Mouse (Mus musculus) thymus, adult 2 months (tissue): ENCODE data around the gene Cerkl. TPM values are rescaled to one million over a fixed set of nuclear protein-coding genes. Genes with fewer than 3 reads are reported as not detected.

ENCODE experiments used
- DNase-seq: peaks from one replicate; pipeline ENCODE4 v3.0.0; 2021
- H3K27ac ChIP-seq: fragments of 200-500 bp; 2 replicates; pipeline ENCODE4 v1.5.1; 2012; ENCODE audit warnings: low read length, control low read depth; ENCODE audit not compliant: control insufficient read depth, insufficient read depth
- H3K27me3 ChIP-seq: fragments of 200-500 bp; 2 replicates; pipeline ENCODE4 v1.6.1; 2012; ENCODE audit warnings: mild to moderate bottlenecking, low read length, moderate library complexity, mixed read lengths; ENCODE audit not compliant: control insufficient read depth, insufficient read depth
- H3K36me3 ChIP-seq: fragments of 200-500 bp; 2 replicates; pipeline ENCODE4 v1.6.1; 2012; ENCODE audit warnings: mild to moderate bottlenecking, low read length, moderate library complexity; ENCODE audit not compliant: control insufficient read depth, insufficient read depth
- H3K4me1 ChIP-seq: fragments of 200-500 bp; replicated peaks from 2 replicates; pipeline ENCODE4 v1.6.1; 2012; ENCODE audit warnings: low read length; ENCODE audit not compliant: control insufficient read depth, insufficient read depth
- H3K4me3 ChIP-seq: fragments of 200-500 bp; 2 replicates; pipeline ENCODE4 v1.5.1; 2012; ENCODE audit warnings: mild to moderate bottlenecking, low read length, control low read depth, moderate library complexity; ENCODE audit not compliant: control insufficient read depth, insufficient read depth
- CTCF ChIP-seq: fragments of 200-500 bp; IDR thresholded peaks from 2 replicates; pipeline ENCODE4 v1.5.1; 2012; ENCODE audit warnings: mild to moderate bottlenecking, control low read depth, low read length, moderate library complexity, borderline replicate concordance; ENCODE audit not compliant: control insufficient read depth, poor library complexity, insufficient read depth; ENCODE audit errors: extremely low read depth
- POLR2A ChIP-seq: fragments of 200-500 bp; IDR thresholded peaks from 2 replicates; pipeline ENCODE4 v1.6.1; 2012; ENCODE audit warnings: mild to moderate bottlenecking, low read length, control low read depth, moderate library complexity; ENCODE audit not compliant: control insufficient read depth, poor library complexity, insufficient read depth; ENCODE audit errors: extremely low read depth
- WGBS: fragments of 180-500 bp; shearing (Covaris S2); methylation state at CpG from one replicate; pipeline ENCODE4 v1.1.7; 2018; 5-methylcytosine and 5-hydroxymethylcytosine counted together
- polyA plus RNA-seq: library from polyadenylated mRNA; depleted of rRNA; stranded (reverse); fragments of >200 nt; gene quantifications from 2 replicates; pipeline ENCODE4 v1.2.3, GENCODE M21; 2012; rRNA removed

The Cerkl gene
- polyA plus RNA-seq, 1 experiment = 1.6 TPM

GRCm38 (mm10) chr2:79307549-79307948 is 149.0 kb downstream of the Cerkl start:
- Histone ChIP-seq H3K4me1 (no peaks in the 10 kb centered on the region), H3K27me3 (no peaks in the 10 kb centered on the region), H3K4me3 (no peak overlapping the region), H3K27ac (no peak overlapping the region), H3K36me3 (peaks cover 71% of the 10 kb centered on the region)
- WGBS = 94% methylated on average over 4 of the region's 4 CpGs
- no peak for TF ChIP-seq CTCF
- TF ChIP-seq POLR2A = no peak
- no peak for DNase-seq

- Histone ChIP-seq H3K27me3 (no peaks in the 10 kb centered on the region), H3K4me1 (no peaks in the 10 kb centered on the region), H3K4me3 (no peak overlapping the region), H3K27ac (no peak overlapping the region), H3K36me3 (peaks cover 39% of the 10 kb centered on the region)
- TF ChIP-seq CTCF = no peak
- TF ChIP-seq POLR2A = no peak
- DNase-seq = no peak
These were observed 154.2 kb downstream of the Cerkl start for GRCm38 (mm10) chr2:79302398-79302797.

- H3K4me3 ChIP-seq = no peak overlapping the region
- TF ChIP-seq POLR2A = no peak
- TF ChIP-seq CTCF = no peak
- 96% methylated on average over 6 of the region's 6 CpGs for WGBS
These were observed 164.2 kb downstream of the Cerkl start for GRCm38 (mm10) chr2:79292431-79292830.

GRCm38 (mm10) chr2:79291922-79292321 is 164.7 kb downstream of the Cerkl start:
- Histone ChIP-seq H3K4me3 (no peak overlapping the region), H3K27me3 (no peaks in the 10 kb centered on the region), H3K27ac (no peak overlapping the region), H3K4me1 (no peaks in the 10 kb centered on the region), H3K36me3 (peaks cover 83% of the 10 kb centered on the region)
- DNase-seq = no peak
- TF ChIP-seq CTCF (no peak), POLR2A (no peak)
- 94% methylated on average over 8 of the region's 8 CpGs for WGBS

More at GRCm38 (mm10) chr2:79292431-79292830, 164.2 kb downstream of the Cerkl start:
- H3K4me1 ChIP-seq = no peaks in the 10 kb centered on the region
- no peaks in the 10 kb centered on the region for H3K27me3 ChIP-seq
- H3K36me3 ChIP-seq = peaks cover 80% of the 10 kb centered on the region
- DNase-seq = no peak
- no peak overlapping the region for H3K27ac ChIP-seq

GRCm38 (mm10) chr2:79290149-79290548 is 166.4 kb downstream of the Cerkl start:
- H3K27me3 ChIP-seq = no peaks in the 10 kb centered on the region
- no peaks in the 10 kb centered on the region for H3K4me1 ChIP-seq
- WGBS = 73% methylated on average over 1 of the region's 1 CpGs
- H3K4me3 ChIP-seq = no peak overlapping the region
- H3K27ac ChIP-seq = no peak overlapping the region
- H3K36me3 ChIP-seq = peaks cover 83% of the 10 kb centered on the region
- TF ChIP-seq CTCF = no peak
- TF ChIP-seq POLR2A = no peak
- DNase-seq = no peak

GRCm38 (mm10) chr2:79284206-79284605 is 172.4 kb downstream of the Cerkl start:
- Histone ChIP-seq H3K27ac (no peak overlapping the region), H3K27me3 (no peaks in the 10 kb centered on the region), H3K4me3 (no peak overlapping the region), H3K36me3 (peaks cover 77% of the 10 kb centered on the region), H3K4me1 (no peaks in the 10 kb centered on the region)
- TF ChIP-seq CTCF (no peak), POLR2A (no peak)
- WGBS = 96% methylated on average over 4 of the region's 4 CpGs
- no peak for DNase-seq

Other genes with a start within 250 kb of the Cerkl start
- gene Itga4, start 201.4 kb downstream of the Cerkl start, polyA plus RNA-seq = 26.2 and 27.5 TPM in 2 replicates
- gene Neurod1, start within 50 bp of the Cerkl start, polyA plus RNA-seq = not detected in 2 replicates
- gene Itprid2, start 178.6 kb upstream of the Cerkl start, polyA plus RNA-seq = 6.3 and 6.7 TPM in 2 replicates